Mouse (Mus musculus) heart, adult 2 months (tissue): Measurements from ENCODE around the gene Ticam1.

ENCODE experiments used
- CTCF ChIP-seq: fragments of 200-600 bp; IDR thresholded peaks from 2 replicates; pipeline ENCODE4 v1.8.1; 2022; ENCODE audit warnings: antibody characterized with exemption, mild to moderate bottlenecking, moderate library complexity
- POLR2A ChIP-seq: fragments of 200-500 bp; IDR thresholded peaks from 2 replicates; pipeline ENCODE4 v1.6.1; 2011; ENCODE audit warnings: mild to moderate bottlenecking, low read depth, low read length, control low read depth; ENCODE audit not compliant: insufficient read depth

- TF ChIP-seq CTCF (no peak), POLR2A (peak; percentile 40; the same call in 1 of the 2 replicates)
These were observed 13.1 kb upstream of the Ticam1 start for GRCm38 (mm10) chr17:56289371-56290331.
